Mouse (Mus musculus): Measurements from ENCODE around the gene Car14. TPM values are rescaled to one million over a fixed set of nuclear protein-coding genes. Genes with fewer than 3 reads are reported as not detected.
"Not testable (repeated sequence)": the region's sequence is repeated elsewhere in the genome, so short reads cannot be mapped to it uniquely, and the experiment has no call there.

Gene Car14
- total RNA-seq, 2 experiments from 2014 or later, result 27.0 to 27.2 TPM

DNA sequence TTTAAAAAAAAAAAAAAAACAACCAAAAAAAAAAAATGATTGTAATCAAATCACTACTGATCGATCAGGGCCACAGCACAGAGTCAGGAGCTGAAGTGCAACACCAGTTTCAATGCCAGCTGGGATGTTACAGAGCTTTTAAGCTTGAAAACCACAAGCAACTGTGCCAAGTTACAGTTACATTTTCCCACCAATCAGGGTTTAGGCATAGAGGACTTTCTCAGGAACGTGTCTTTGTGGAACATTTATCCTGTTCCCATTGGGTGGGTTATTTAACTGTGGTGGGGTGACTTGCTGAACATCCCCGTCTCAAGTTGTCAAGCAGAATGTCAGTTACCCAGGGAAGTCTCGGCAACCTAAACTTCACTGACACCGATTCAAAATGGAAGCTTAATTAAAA is 20.6 kb upstream of the Car14 start:
- DNase-seq (ENCODE audit: low spot score in 2 of 2), result no peak

GRCm38 (mm10) chr3:95924185-95924584 is 19.7 kb upstream of the Car14 start:
- no peak for DNase-seq (ENCODE audit: low spot score in 2 of 2)

DNA sequence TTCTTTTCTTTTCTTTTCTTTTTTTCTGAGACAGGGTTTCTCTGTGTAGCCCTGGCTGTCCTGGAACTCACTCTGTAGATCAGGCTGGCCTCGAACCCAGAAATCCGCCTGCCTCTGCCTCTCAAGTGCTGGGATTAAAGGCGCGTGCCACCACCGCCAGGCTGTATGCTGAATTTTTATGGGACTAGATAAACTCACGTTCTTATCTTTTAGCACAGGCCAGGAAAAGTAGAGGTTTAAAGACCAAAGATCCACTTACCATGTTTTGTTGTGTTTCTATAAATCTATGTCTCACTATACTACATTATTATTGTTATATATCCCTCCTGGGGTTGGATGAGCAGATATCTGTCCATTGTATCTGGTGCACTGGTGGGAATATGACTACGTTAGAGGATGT is 18.9 kb upstream of the Car14 start:
- DNase-seq (ENCODE audit: low spot score in 2 of 2), result not testable (repeated sequence)

GRCm38 (mm10) chr3:95920532-95920931 is 16.0 kb upstream of the Car14 start:
- DNase-seq (ENCODE audit: low spot score in 2 of 2), result not testable (repeated sequence)

DNA sequence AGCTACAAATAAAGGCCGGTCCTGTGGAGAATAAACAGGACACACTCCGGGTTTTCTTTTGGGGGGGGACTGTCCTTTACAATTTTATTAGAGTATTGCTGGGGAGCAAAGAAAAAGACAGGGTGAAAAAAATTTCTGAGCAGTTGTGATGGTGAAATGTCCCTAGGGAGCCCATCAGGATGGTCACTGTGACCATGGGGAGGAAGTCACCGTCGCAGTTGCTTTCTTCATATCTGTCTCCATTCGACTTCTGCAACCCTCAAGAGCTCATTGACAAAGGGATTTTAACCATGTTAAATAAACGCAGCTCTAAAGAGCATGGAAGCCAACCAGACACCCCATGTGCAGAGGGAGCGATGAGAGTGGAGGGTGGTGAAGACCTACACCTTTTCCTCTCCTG is 12.3 kb upstream of the Car14 start:
- DNase-seq (ENCODE audit: low spot score in 2 of 2), result no peak

DNA sequence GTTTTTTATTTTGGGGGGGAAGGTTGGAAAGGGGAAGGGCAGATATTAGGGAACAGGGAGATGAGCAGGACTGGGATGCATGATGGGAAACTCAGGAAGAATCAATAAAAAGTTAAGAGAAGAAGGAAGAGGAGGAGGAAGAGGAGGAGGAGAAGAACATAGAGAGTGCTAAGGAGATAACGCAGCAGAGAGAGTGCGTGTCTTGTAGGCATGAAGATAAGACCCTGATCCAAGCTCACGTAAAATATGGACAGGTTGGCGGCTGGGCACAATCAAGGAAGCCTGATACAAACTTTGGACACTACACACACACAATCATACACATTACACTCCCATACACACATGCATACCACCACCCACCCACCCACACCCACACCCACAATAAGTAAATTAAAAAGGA is 10.2 kb upstream of the Car14 start:
- no peak for DNase-seq (ENCODE audit: low spot score in 2 of 2)

DNA sequence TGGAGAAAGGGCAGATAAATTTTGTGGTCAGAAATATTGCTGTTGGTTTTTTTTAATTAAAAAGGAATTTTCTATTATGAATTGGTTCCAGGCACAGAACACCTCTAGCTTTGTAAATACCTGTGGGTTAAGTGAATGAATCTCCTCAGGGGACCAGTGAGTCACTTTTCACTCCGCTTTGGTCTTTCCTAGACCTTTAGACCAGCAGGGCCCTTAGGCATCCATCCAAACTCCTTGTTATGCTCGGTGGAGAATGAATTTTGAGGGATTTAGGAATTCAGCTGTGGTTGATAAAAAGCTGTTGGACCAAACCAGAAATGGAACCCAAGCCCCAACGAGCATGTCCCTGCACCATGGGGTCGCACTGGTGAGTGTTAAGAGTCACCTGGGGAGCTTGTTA is 3.1 kb upstream of the Car14 start:
- no peak for DNase-seq (ENCODE audit: low spot score in 2 of 2)

- peak in 1 of 2 experiments; percentile 41 for DNase-seq (ENCODE audit: low spot score in 2 of 2)
Observed at GRCm38 (mm10) chr3:95906860-95907259, 2.4 kb upstream of the Car14 start.

DNA sequence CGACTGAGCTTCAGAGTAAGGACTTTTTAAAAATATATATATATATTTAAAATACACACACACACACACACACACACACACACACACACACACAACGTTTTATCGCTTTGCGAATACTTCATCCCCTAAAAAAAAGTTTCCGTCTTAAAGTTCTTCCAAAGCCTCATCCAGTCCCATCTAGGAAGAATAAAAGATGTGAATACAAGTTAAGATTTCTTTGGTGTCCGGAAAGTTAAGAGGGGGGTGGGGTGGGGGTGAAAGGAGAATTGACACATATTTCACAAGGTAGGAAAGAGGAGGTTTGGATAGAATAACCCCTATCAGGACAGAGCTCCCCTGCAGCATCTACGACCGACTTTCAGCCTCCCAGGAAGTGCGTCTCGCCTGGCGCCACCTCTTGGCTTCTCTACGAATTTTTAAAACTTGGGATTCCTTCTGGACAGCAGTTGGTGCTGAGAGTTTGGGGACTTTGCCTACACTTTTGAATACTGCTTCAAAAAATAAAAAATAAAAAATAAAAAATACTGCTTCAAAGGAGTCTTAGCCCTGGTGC is 1.5 kb upstream of the Car14 start:
- peak in 1 of 2 experiments; percentile 53 for DNase-seq (ENCODE audit: low spot score in 2 of 2)

DNA sequence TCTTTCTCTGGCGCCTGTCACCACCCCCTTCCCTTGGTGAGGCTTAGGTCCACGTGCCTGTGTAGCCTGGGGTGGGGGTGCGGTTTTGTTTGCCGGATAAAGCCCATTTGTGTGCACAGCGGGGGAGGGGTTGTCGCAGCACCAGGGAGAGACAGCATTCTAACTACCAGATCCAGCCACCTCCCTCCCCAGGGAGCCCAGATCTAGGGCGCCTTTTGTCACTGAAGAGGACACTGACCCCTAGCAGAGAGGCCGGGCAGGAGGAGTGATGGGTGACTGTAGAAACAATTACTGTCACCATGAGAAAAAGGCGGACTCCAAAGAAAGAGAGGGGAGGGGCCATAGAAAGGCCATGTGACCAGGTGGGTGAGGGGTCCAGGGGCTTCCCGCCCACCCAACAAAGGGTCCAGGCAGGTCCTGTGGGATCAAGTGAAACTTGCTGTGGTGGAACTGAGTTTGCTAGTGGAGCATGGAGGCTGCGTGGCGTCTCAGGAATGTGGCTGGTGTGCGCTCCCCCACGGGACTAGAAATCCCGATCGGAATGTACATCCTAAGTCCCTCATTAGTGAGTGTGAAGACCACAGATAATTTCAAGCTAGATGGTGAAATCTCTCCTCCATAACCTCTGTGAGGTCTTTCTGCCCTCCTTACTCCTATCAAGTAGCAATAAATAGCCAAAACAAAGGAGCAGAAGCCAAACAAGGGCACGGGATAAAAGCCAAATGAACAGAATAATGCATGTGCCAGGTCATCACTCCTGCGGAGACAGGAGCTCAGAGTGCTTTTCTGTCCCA is 852 bp upstream of the Car14 start:
- DNase-seq (ENCODE audit: low spot score in 2 of 2), result no peak

DNA sequence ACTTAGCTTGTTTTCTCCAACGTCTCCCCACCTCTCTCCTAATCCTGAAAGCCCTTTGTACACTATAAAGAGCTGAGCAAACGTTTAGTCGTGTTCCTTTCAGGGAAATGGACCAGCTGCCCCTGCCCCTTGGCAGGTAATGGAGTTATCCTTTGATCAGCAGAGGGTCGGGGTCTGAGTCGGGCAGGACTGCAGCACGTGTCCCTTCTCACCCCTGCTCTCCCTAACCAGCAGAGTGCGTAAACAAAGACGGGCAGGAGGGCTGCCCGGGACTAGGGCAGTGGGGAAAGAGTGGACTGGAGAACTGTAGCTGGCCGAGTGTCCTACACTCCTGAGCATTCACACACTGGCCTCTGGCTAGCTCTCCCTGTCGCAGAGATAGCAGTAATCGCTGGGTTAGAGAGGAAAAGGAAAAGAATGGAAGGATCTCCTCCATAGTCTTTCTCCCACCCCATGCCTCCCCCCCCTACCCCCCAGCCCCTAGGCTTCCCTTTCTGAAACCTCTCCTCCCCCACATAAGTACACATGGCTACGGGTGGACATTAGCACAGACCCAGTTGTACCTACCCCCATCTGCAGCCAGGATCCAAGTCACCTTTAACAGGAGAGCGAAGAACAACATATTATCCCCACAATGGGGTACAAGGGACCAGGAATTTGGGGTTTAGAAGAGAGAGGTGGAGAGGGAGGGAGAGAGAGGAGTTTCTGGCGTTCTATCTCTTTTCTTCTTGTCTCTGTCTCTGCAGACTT is 563 bp downstream of the Car14 start:
- DNase-seq (ENCODE audit: low spot score in 2 of 2), result no peak

- DNase-seq (ENCODE audit: low spot score in 2 of 2), result no peak
Observed at GRCm38 (mm10) chr3:95902643-95903042, 1.8 kb downstream of the Car14 start.

DNA sequence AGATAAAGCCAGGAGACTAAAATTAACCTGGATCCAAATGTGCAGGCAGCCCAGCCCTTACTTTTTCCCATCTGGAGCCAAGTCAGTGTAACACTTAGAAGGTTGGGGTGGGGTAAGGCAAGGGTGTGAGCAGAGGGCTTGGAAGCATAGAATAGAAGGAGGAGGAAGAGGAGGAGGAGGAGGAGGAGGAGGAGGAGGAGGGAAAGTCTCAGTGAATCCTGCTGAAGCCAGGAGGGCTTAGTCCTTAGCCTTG is 2.2 kb downstream of the Car14 start:
- no peak for DNase-seq (ENCODE audit: low spot score in 2 of 2)

DNA sequence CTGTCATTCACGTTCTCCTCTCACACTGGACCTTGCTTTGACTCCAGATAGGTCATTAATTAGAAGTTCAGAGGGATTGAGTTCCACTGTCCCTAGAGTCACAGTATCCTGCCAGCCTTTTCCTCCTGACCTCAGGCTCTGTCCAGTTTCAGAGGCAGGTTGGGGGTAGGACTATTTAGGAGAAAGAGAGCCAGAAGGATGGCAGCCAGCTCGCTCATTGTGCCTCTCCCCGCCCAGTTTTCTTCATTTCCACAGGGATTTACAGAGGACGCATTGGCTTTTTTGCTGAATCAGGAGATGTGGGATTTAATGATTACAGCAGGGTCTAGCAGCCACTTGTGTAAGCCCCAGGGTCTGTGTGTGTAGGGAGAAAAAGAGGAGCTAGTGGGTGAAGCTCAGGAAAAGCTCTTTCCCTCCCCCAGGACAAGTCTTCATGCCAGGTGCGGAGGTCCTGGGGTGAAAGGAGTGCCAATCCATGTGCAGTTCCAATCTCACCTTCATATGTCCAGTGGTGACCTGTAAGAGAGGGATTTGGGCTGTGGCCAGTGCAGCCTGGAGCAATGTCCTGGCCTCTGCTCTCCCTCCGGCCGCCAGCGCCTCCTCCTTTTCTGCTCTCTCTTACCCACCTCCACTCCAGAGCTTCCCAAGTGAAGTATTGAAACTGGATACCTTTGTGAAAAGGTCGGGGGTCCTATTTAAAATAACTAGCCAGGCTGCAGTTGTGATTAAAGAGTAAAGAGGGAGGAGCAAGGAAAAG is 2.7 kb downstream of the Car14 start:
- DNase-seq (ENCODE audit: low spot score in 2 of 2), result no peak

DNA sequence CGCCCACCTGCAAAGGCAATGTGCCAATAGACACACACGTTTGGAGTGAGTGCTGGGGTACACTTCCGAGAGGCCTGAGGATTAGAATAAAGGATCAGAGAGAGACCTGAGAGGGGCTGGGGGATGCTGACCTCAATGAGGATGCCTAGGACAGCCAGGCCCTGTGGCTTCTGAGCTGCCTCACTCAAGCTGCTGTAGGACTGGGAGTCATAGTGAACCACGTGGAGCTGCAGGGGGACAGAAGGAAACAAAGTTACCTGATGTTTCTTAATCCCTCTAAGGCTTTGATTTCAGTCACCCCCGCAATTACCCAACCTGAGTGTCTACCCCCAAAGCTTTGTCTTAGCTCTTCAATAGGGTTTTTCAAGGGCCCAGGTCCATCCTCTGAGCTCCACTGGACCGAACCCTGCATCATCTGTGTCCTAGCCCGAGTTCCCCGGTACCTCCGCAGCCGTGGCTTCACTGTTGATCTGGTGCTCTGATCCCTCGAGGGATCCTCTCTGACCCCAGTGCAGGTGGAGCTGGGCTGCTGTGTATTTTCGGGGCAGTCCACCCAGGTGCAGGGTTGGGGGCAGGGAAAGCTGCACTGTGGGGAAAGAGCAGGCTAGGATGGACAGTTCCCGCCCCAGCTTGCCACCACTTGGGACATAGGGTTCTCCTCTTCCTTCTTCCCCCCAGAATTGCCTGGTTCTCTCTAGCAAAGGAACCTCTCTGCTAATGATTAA is 4.5 kb downstream of the Car14 start:
- DNase-seq (ENCODE audit: low spot score in 2 of 2), result no peak

GRCm38 (mm10) chr3:95895501-95895900 is 9.0 kb downstream of the Car14 start:
- DNase-seq (ENCODE audit: low spot score in 2 of 2), result not testable (repeated sequence)

DNA sequence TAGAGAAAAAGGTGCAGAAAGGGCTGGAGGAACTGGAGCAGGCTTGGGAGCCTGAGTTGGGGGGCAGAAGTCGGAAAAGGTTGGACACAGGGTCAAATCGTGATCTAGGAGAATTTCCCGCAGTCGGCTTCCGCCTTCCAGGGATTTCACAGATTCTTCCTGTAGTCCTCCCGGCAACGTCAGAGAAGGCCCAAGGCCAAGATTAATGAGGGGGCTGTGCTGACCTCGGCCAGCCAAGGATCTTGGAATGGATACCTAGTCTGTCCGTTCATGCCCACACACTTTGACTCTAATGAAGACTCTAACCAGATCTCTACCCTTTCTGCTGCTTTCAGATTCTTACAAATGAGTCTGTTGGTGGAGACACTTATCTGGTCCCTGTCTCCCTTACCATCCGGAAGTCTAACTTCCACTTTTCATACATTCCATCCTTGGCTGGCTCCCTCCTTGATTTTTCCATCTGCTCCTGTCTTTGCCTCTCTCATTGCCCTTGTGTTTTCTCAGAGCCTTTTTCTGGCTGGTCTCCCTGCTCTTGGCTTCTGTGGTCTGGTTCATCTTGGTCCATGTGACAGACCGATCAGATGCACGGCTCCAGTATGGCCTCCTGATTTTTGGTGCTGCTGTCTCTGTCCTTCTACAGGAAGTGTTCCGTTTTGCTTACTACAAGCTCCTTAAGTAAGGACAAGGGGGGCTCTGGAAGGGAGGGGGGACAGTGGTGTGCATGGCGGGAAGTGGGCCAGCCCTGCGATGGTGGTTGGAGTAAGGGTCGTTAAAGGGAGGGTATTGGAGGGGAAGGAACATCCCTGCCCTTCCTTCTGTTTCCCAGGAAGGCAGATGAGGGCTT is 10.0 kb downstream of the Car14 start:
- DNase-seq (ENCODE audit: low spot score in 2 of 2), result peak; percentile 39 to 68

GRCm38 (mm10) chr3:95893606-95894316 is 10.7 kb downstream of the Car14 start, which contains the start of gene Aph1a:
Aph1a (plus strand) TSS chr3:95893969.
- DNase-seq (ENCODE audit: low spot score in 2 of 2), result peak; percentile 87 to 95

- DNase-seq (ENCODE audit: low spot score in 2 of 2), result no peak
Observed at GRCm38 (mm10) chr3:95893126-95893525, 11.4 kb downstream of the Car14 start.
